Comparison of ENCODE assay signal across 15 mouse cellular contexts in genomic region chr9:109090446-109090845, GRCm38 (mm10). TPM values are rescaled to one million over a fixed set of nuclear protein-coding genes. Genes with fewer than 3 reads are reported as not detected.
DNase-seq lines count a peak whose midpoint lies in the region; ATAC-seq and TF ChIP-seq lines count a peak whose summit lies in the region.
"Had no signal": no experiment of that assay in that cellular context is flagged by ENCODE, and none has a peak within 500 bp of the region (broad histone marks: within the 10 kb centered on the region; RNA-seq: fewer than 3 reads in every experiment).

No protein-coding gene starts in this region.

- no peak for DNase-seq in forebrain, embryonic 10.5 days (ENCODE audit: extremely low spot score, low spot score)
- peak; percentile 60 to 77 for DNase-seq in lung, adult 18-20 months
- no peak for DNase-seq in lung, postnatal 14 days
- DNase-seq in forebrain, embryonic 14.5 days (ENCODE audit: low spot score): peak; percentile 43
- no peak for DNase-seq in spleen, adult 18-20 months
- DNase-seq: adrenal gland, adult 8-10 months; cerebellum, postnatal 36 days; heart, adult 2 months; heart, postnatal 10 days; thymus, postnatal 36 days had no signal

- no peak for ATAC-seq in forebrain, embryonic 15.5 days (replicated peaks)
- no peak for ATAC-seq in forebrain, embryonic 14.5 days
- ATAC-seq in stomach, embryonic 16.5 days (ENCODE audit: insufficient read depth, low FRiP score): no peak
- ATAC-seq in intestine, postnatal 0 days: no peak
- ATAC-seq: midbrain, embryonic 15.5 days had no signal

- H3K4me3 ChIP-seq in forebrain, embryonic 10.5 days: peak overlapping the region; percentile 14; the same call in 1 of the 2 replicates
- no peak overlapping the region for H3K4me3 ChIP-seq in forebrain, embryonic 15.5 days
- no peak overlapping the region for H3K4me3 ChIP-seq in forebrain, embryonic 14.5 days (ENCODE audit: low read depth, low read length)
- peak overlapping the region; percentile 14 for H3K4me3 ChIP-seq in stomach, embryonic 16.5 days (replicated peaks; ENCODE audit: low read length)
- H3K4me3 ChIP-seq in intestine, postnatal 0 days (ENCODE audit: low read depth, low read length): no peak overlapping the region
- H3K4me3 ChIP-seq: heart, adult 2 months; midbrain, embryonic 15.5 days; neural tube, embryonic 12.5 days had no signal

- peaks cover 23% of the 10 kb centered on the region for H3K36me3 ChIP-seq in forebrain, embryonic 10.5 days (replicated peaks)
- H3K36me3 ChIP-seq in forebrain, embryonic 15.5 days: peaks cover 11% of the 10 kb centered on the region
- H3K36me3 ChIP-seq in forebrain, embryonic 14.5 days (ENCODE audit: control insufficient read depth, insufficient read depth, low read length): peaks cover 29% of the 10 kb centered on the region
- no peaks in the 10 kb centered on the region; the same call in 1 of the 2 replicates for H3K36me3 ChIP-seq in stomach, embryonic 16.5 days (ENCODE audit: control insufficient read depth, insufficient read depth, low read length)
- H3K36me3 ChIP-seq in intestine, postnatal 0 days (ENCODE audit: control insufficient read depth, insufficient read depth): peaks cover 17% of the 10 kb centered on the region
- H3K36me3 ChIP-seq: midbrain, embryonic 15.5 days had no signal

- H3K4me1 ChIP-seq in forebrain, embryonic 10.5 days: peaks cover 74% of the 10 kb centered on the region
- peaks cover 21% of the 10 kb centered on the region for H3K4me1 ChIP-seq in forebrain, embryonic 15.5 days
- peaks cover 12% of the 10 kb centered on the region for H3K4me1 ChIP-seq in forebrain, embryonic 14.5 days (ENCODE audit: control insufficient read depth, insufficient read depth, low read length)
- H3K4me1 ChIP-seq in stomach, embryonic 16.5 days (ENCODE audit: control insufficient read depth, insufficient read depth, low read length): peaks cover 25% of the 10 kb centered on the region
- H3K4me1 ChIP-seq in intestine, postnatal 0 days (replicated peaks; ENCODE audit: control insufficient read depth, insufficient read depth, low read length): 0 out of 2 replicates have a peak, but pooled peaks cover 6% of the 10 kb centered on the region

- H3K9ac ChIP-seq in forebrain, embryonic 15.5 days (replicated peaks): no peak overlapping the region
- H3K9ac ChIP-seq in forebrain, embryonic 14.5 days (ENCODE audit: low read length): no peak overlapping the region; the same call in 1 of the 2 replicates
- peak overlapping the region; percentile 37 for H3K9ac ChIP-seq in stomach, embryonic 16.5 days (ENCODE audit: low read length)
- no peak overlapping the region for H3K9ac ChIP-seq in intestine, postnatal 0 days (ENCODE audit: low read depth, low read length)
- H3K9ac ChIP-seq: midbrain, embryonic 15.5 days; neural tube, embryonic 12.5 days had no signal

- H3K9me3 ChIP-seq in forebrain, embryonic 10.5 days: no peaks in the 10 kb centered on the region
- no peaks in the 10 kb centered on the region for H3K9me3 ChIP-seq in forebrain, embryonic 15.5 days
- H3K9me3 ChIP-seq in forebrain, embryonic 14.5 days (replicated peaks; ENCODE audit: control insufficient read depth, low read length): no peaks in the 10 kb centered on the region
- H3K9me3 ChIP-seq in stomach, embryonic 16.5 days (replicated peaks; ENCODE audit: control insufficient read depth, low read length): no peaks in the 10 kb centered on the region
- no peaks in the 10 kb centered on the region for H3K9me3 ChIP-seq in intestine, postnatal 0 days (ENCODE audit: control insufficient read depth)
- H3K9me3 ChIP-seq: midbrain, embryonic 15.5 days; neural tube, embryonic 12.5 days had no signal

- no peak for TF ChIP-seq CTCF in intestine, postnatal 0 days (IDR thresholded peaks at IDR 0.05; ENCODE audit: low read depth)

- H3K4me2 ChIP-seq in forebrain, embryonic 15.5 days (replicated peaks): no peak overlapping the region
- no peak overlapping the region for H3K4me2 ChIP-seq in forebrain, embryonic 14.5 days (ENCODE audit: low read length)
- H3K4me2 ChIP-seq in stomach, embryonic 16.5 days (ENCODE audit: low read depth, low read length): peak overlapping the region; percentile 34
- H3K4me2 ChIP-seq in intestine, postnatal 0 days (replicated peaks; ENCODE audit: low read depth): no peak overlapping the region
- H3K4me2 ChIP-seq: midbrain, embryonic 15.5 days; neural tube, embryonic 12.5 days had no signal

- WGBS in forebrain, embryonic 10.5 days: 34% methylated on average over 15 of the region's 15 CpGs
- WGBS in forebrain, embryonic 15.5 days: 11% methylated on average over 15 of the region's 15 CpGs
- WGBS in forebrain, embryonic 14.5 days: 12% methylated on average over 15 of the region's 15 CpGs
- 62% methylated on average over 15 of the region's 15 CpGs for WGBS in stomach, embryonic 16.5 days
- WGBS in intestine, postnatal 0 days: 64% methylated on average over 15 of the region's 15 CpGs

- peak overlapping the region; percentile 48 for H3K27ac ChIP-seq in forebrain, embryonic 10.5 days
- H3K27ac ChIP-seq in forebrain, embryonic 15.5 days (replicated peaks): no peak overlapping the region
- H3K27ac ChIP-seq in forebrain, embryonic 14.5 days (ENCODE audit: low read depth, low read length): no peak overlapping the region
- peak overlapping the region; percentile 89 for H3K27ac ChIP-seq in stomach, embryonic 16.5 days (ENCODE audit: low read length)
- H3K27ac ChIP-seq in intestine, postnatal 0 days (ENCODE audit: low read depth, low read length): no peak overlapping the region
- H3K27ac ChIP-seq: heart, adult 2 months; midbrain, embryonic 15.5 days; neural tube, embryonic 12.5 days had no signal

- 0 out of 2 replicates have a peak, but pooled peaks cover 10% of the 10 kb centered on the region for H3K27me3 ChIP-seq in forebrain, embryonic 10.5 days (ENCODE audit: poor library complexity, severe bottlenecking)
- H3K27me3 ChIP-seq in forebrain, embryonic 15.5 days: no peaks in the 10 kb centered on the region
- no peaks in the 10 kb centered on the region for H3K27me3 ChIP-seq in forebrain, embryonic 14.5 days (replicated peaks; ENCODE audit: control insufficient read depth, insufficient read depth, low read length)
- H3K27me3 ChIP-seq in stomach, embryonic 16.5 days (ENCODE audit: control insufficient read depth, insufficient read depth, low read length): no peaks in the 10 kb centered on the region
- no peaks in the 10 kb centered on the region for H3K27me3 ChIP-seq in intestine, postnatal 0 days (replicated peaks; ENCODE audit: control insufficient read depth, insufficient read depth, low read length)
- H3K27me3 ChIP-seq: midbrain, embryonic 15.5 days; neural tube, embryonic 12.5 days had no signal

RNA-seq across cellular contexts. Expression of gene Plxnb1, which starts 4.7 kb away (rescaled TPM):
- 27.0 and 28.9 TPM in 2 replicates for polyA plus RNA-seq in forebrain, embryonic 10.5 days (2016; fragmentation: Nextera tagmentation; extraction: Ambion mirVana)
- 20.7 and 23.5 TPM in 2 replicates for polyA plus RNA-seq in forebrain, embryonic 15.5 days (2015; fragmentation: Nextera tagmentation; extraction: Ambion mirVana)
- polyA plus RNA-seq in forebrain, embryonic 14.5 days (2014; fragmentation: Nextera tagmentation; extraction: Ambion mirVana): 13.9 and 15.7 TPM in 2 replicates
- polyA plus RNA-seq in stomach, embryonic 16.5 days (2015; fragmentation: Nextera tagmentation; extraction: Ambion mirVana): 15.4 and 15.6 TPM in 2 replicates
- polyA plus RNA-seq in intestine, postnatal 0 days (2015; fragmentation: Nextera tagmentation; extraction: Ambion mirVana): 1.3 and 1.6 TPM in 2 replicates

RNA-seq across cellular contexts. Expression of gene Tma7, which starts 8.1 kb away (rescaled TPM):
- polyA plus RNA-seq in forebrain, embryonic 10.5 days (2016; fragmentation: Nextera tagmentation; extraction: Ambion mirVana): 793 and 804 TPM in 2 replicates
- 568 and 598 TPM in 2 replicates for polyA plus RNA-seq in forebrain, embryonic 15.5 days (2015; fragmentation: Nextera tagmentation; extraction: Ambion mirVana)
- polyA plus RNA-seq in forebrain, embryonic 14.5 days (2014; fragmentation: Nextera tagmentation; extraction: Ambion mirVana): 652 and 758 TPM in 2 replicates
- 495 and 585 TPM in 2 replicates for polyA plus RNA-seq in stomach, embryonic 16.5 days (2015; fragmentation: Nextera tagmentation; extraction: Ambion mirVana)
- 683 and 718 TPM in 2 replicates for polyA plus RNA-seq in intestine, postnatal 0 days (2015; fragmentation: Nextera tagmentation; extraction: Ambion mirVana)

RNA-seq across cellular contexts. Expression of gene Ccdc51, which starts 8.2 kb away (rescaled TPM):
- polyA plus RNA-seq in forebrain, embryonic 10.5 days (2016; fragmentation: Nextera tagmentation; extraction: Ambion mirVana): 13.3 and 14.7 TPM in 2 replicates
- 17.3 and 18.4 TPM in 2 replicates for polyA plus RNA-seq in forebrain, embryonic 15.5 days (2015; fragmentation: Nextera tagmentation; extraction: Ambion mirVana)
- polyA plus RNA-seq in forebrain, embryonic 14.5 days (2014; fragmentation: Nextera tagmentation; extraction: Ambion mirVana): 19.4 and 21.2 TPM in 2 replicates
- 15.8 and 17.3 TPM in 2 replicates for polyA plus RNA-seq in stomach, embryonic 16.5 days (2015; fragmentation: Nextera tagmentation; extraction: Ambion mirVana)
- polyA plus RNA-seq in intestine, postnatal 0 days (2015; fragmentation: Nextera tagmentation; extraction: Ambion mirVana): 12.1 and 12.7 TPM in 2 replicates

RNA-seq across cellular contexts. Expression of gene Atrip, which starts 16.5 kb away (rescaled TPM):
- 34.9 and 35.0 TPM in 2 replicates for polyA plus RNA-seq in forebrain, embryonic 10.5 days (2016; fragmentation: Nextera tagmentation; extraction: Ambion mirVana)
- polyA plus RNA-seq in forebrain, embryonic 15.5 days (2015; fragmentation: Nextera tagmentation; extraction: Ambion mirVana): 32.0 and 36.5 TPM in 2 replicates
- 27.3 and 29.6 TPM in 2 replicates for polyA plus RNA-seq in forebrain, embryonic 14.5 days (2014; fragmentation: Nextera tagmentation; extraction: Ambion mirVana)
- polyA plus RNA-seq in stomach, embryonic 16.5 days (2015; fragmentation: Nextera tagmentation; extraction: Ambion mirVana): 23.1 and 23.4 TPM in 2 replicates
- polyA plus RNA-seq in intestine, postnatal 0 days (2015; fragmentation: Nextera tagmentation; extraction: Ambion mirVana): 7.5 and 8.9 TPM in 2 replicates

RNA-seq across cellular contexts. Expression of gene Trex1, which starts 30.9 kb away (rescaled TPM):
- 7.6 and 9.1 TPM in 2 replicates for polyA plus RNA-seq in forebrain, embryonic 10.5 days (2016; fragmentation: Nextera tagmentation; extraction: Ambion mirVana)
- 16.5 and 16.7 TPM in 2 replicates for polyA plus RNA-seq in forebrain, embryonic 15.5 days (2015; fragmentation: Nextera tagmentation; extraction: Ambion mirVana)
- polyA plus RNA-seq in forebrain, embryonic 14.5 days (2014; fragmentation: Nextera tagmentation; extraction: Ambion mirVana): 11.1 and 11.9 TPM in 2 replicates
- 13.7 and 15.7 TPM in 2 replicates for polyA plus RNA-seq in stomach, embryonic 16.5 days (2015; fragmentation: Nextera tagmentation; extraction: Ambion mirVana)
- 16.1 and 17.1 TPM in 2 replicates for polyA plus RNA-seq in intestine, postnatal 0 days (2015; fragmentation: Nextera tagmentation; extraction: Ambion mirVana)

Comparison
In these comparisons a context has a peak if more than half of its experiments do, and no peak if none do; other contexts are left out.
1. DNase-seq: peak in lung, adult 18-20 months (2 of 2) and forebrain, embryonic 14.5 days (single experiment); none in forebrain, embryonic 10.5 days (single experiment), lung, postnatal 14 days (single experiment) and spleen, adult 18-20 months (0 of 2).
2. H3K27ac ChIP-seq: peak in forebrain, embryonic 10.5 days (single experiment) and stomach, embryonic 16.5 days (single experiment); none in forebrain, embryonic 15.5 days (single experiment), forebrain, embryonic 14.5 days (single experiment) and intestine, postnatal 0 days (single experiment).
3. H3K4me3 ChIP-seq: peak in forebrain, embryonic 10.5 days (single experiment) and stomach, embryonic 16.5 days (single experiment); none in forebrain, embryonic 15.5 days (single experiment), forebrain, embryonic 14.5 days (single experiment) and intestine, postnatal 0 days (single experiment).